Mouse (Mus musculus) monocyte, adult 5-6 weeks (primary cell): ENCODE data around the gene Thsd4. TPM values are rescaled to one million over a fixed set of nuclear protein-coding genes. Genes with fewer than 3 reads are reported as not detected.

Experiments
- ATAC-seq: fragments of 153-309, 156-312 bp; replicated peaks from 2 replicates; pipeline ENCODE4 v1.8.0; 2017; ENCODE audit warnings: mild to moderate bottlenecking; ENCODE audit not compliant: low TSS enrichment, insufficient number of reproducible peaks, severe bottlenecking, poor library complexity, low FRiP score
- total RNA-seq: library from RNA; stranded (forward); fragments of 200-1000, 200-491, 200-594 nt; gene quantifications from 3 replicates; pipeline ENCODE4 v1.2.3, GENCODE M21; 2017

The Thsd4 gene
- total RNA-seq, 1 experiment from 2014 or later, result not detected

DNA sequence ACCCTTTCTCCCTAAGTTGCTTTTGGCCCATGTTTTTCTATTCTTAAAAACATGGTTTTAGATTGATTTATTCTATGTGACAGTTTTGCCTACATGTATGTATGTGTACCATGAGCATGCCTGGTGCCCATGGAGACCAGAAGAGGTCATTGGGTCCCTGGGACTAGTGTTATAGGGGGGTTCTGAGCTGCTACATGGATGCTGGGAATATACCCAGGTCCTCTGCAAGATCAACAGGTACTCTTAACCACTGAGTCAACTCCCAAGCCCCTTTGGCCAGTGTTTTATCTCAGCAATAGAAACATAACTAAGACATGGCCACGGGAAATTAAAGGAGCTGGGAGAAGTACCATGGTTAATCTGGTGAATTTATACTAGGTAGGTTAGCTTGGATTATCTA, 371.3 kb downstream of the Thsd4 start:
- no peak for ATAC-seq

DNA sequence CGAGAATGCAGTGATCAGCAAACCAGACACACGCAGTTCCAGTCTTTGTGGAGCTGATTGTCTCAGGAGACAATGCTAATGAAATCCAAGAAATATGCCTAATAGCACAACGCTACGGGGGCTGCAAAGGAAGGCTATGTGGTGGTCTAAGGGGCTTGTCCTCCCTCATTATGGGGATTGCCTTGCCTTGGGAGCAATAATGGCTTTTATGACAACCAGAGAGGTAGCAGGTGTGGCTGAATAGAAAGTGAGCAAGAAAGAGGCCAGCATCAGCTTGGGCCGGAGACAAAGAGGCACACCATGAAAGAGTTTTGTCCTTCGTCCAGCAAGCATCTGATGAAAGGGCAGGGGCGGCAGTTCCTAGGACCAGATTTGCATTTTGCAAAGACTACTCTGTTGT, 372.9 kb downstream of the Thsd4 start:
- no peak for ATAC-seq

DNA sequence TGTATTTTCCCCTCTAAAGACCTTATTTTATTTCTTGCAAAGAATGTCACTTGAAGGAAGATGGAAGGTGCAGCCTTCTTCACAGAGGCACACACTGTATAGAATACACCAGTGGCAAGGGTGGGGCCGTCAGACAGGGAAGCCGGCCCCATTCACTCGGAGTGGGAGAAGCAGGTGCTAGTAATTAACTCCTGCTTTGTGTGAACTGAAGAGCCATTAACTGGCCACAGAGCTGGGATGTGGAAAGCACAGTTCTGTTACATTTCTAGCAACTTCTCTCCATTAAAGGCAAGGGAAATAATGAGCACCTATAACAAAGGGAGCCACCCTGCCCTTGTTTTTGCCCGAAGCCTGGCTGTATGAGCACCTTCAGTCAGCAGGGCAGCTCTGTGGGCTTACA, 374.4 kb downstream of the Thsd4 start:
- no peak for ATAC-seq

DNA sequence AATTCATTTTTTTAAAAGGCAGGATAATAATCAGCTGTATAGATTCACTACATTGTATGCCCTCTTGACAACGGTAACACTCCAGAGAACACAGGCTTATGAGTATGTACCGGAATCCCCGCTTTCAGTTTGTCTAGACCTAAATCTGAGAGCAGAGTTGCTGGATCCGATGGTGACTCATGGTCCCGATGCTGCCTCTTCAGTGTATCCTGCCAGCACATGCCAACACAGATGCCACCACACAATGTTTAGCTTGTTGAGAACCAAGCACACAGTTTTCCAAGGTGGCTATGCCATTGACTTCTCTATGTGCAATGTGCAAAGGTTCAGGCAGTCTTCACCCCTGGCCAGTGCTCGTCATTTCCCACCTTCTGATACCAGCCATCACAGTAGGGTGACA, 378.0 kb downstream of the Thsd4 start:
- no peak for ATAC-seq

DNA sequence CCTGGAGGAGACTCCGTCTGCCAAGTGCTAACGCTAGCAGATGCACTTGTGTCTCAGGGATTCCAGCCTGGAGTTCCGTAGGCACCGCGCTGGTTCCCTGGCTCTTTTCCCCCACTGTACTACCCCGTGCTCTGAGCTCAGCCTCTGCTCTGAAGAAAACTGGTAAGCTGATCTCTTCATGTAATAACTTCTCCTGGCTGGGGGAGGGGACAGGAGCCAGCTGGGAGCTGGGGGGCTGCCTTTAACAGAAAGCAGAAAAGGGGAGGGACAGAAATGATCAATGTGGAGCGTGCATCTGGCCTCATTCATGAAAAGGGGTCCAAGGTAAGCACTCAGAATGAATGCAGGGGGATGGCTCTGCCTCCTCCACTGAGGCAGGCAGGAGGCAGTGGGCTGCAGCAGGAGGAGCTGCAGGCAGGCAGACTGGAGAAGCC, 380.7 kb downstream of the Thsd4 start:
- ATAC-seq, result no peak

DNA sequence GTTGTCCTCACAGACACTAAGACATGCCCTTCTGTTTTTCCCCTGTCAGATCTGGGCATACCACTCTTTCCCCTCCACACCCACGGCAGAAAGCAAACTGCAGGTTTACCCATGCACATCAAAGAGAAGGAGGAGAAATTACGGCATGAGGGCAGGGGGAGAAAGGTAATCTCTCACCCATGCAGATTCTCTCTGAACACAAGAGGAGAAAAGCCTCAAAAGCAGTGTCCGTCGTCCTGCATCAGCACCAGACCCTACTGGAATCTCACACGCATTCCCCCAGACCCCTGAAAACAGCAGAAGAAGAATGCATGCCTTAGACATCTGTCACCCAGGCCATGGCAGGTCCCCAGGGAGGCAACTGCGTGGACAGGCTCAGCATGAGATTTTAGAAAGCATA, 381.4 kb downstream of the Thsd4 start:
- no peak for ATAC-seq

DNA sequence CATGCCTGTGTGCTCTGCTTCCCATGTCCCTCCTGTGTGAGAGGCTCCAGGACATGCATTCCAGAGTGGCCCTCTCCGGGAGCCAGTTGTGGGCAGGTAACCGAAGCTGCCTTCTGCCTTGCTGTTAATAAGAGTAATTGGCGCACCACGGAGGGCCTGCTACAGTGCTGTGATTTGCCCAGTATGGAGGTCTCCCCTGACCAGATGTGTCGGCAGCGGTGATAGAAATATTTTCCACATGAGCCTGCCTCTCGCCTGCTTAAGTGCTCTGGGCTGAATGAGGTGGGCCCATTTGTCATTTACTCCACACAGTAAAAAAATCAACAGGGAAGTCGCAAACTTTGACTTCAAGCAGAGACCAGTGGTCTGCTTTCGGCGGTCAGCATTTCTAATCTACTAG, 382.4 kb downstream of the Thsd4 start:
- no peak for ATAC-seq

DNA sequence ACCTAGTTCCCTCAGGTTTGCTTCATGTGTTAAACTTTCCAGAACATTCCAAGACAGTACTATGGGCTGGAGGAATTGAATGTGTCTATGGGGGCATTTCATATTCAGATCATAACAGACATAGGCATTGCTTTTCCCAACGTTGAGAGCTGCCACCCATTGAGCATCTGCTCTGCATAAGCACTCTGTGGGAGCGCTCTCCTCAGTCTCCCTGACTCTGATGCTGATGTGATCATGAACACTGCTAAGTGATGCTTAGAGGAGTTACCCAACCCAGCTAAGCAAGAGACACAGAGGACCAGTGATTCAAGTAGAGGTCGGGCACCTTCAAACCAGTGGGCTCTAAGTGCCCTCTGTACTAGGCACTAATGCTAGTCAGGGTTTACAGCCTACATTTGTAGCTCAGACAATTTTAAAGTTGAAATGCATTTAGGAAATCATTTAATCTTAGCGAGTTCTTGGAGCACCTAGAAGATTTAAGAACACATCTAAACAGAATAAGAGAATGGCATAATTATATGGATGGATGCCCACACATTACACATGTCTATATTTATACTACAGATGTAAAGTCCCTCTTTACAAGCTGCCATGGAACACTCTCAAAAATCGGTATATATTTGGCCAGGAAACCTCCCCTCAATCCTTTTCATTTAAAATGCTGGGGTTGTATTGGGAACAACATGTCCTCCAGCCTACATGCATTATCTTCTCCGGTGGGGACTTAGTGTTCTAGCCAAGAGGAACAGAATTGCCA, 392.4 kb downstream of the Thsd4 start:
- no peak for ATAC-seq

DNA sequence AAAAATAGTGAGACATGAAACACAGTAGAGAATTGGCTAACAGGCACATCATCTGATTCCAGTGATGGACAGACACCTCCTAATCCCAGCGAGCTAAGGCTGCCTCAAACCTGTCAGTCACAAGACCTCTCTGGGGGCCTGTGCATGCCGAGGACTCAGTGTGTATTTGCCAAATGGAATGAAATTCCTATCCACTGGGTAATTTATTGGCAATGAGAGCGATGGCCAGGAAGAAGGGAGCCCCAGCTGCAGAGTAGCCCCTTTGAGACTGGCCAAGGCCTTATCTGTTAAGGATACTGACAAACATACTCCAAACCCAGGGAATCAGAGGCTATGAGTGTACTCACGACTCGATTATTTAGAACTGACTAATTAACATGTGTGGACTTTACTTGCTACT, 394.9 kb downstream of the Thsd4 start:
- ATAC-seq, result no peak

DNA sequence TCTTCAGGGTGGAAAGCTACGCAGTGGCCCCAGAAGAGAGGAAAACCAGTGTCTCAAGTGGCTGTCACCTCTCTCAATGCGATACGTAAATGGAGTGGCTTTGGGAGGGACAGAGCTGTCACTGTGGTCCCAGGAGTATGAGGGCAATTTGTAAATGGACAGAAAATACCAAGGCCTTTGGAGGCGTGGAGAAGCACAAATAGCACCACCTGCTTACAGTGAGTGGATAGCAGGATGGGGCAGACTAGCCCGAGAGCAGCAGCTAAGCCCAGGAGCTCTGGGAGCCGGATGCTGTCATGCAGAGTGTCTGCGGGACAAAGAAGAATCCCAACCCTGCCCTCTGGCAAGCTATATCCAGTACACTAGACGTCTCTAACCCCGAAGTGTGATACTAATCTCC, 397.7 kb downstream of the Thsd4 start:
- no peak for ATAC-seq

DNA sequence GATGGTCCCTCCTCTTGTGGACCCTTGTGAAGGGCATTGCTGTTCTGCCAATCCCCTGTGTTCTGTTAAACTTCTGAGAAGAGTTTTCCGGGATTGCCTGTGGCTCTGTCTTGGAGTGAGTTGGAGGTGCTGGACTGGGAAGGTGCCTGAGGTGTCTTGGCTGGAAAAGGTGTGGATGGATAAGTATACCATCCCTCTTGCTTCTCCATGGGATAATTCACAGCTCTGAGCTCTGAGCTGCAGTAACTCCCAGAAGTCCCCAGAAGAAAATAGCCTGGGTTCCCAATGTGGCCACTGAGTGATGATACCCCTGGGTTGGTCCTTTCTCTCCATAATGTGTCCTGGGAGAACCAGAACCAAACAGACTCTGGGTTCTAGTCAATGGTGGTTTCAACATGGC, 398.8 kb downstream of the Thsd4 start:
- no peak for ATAC-seq

DNA sequence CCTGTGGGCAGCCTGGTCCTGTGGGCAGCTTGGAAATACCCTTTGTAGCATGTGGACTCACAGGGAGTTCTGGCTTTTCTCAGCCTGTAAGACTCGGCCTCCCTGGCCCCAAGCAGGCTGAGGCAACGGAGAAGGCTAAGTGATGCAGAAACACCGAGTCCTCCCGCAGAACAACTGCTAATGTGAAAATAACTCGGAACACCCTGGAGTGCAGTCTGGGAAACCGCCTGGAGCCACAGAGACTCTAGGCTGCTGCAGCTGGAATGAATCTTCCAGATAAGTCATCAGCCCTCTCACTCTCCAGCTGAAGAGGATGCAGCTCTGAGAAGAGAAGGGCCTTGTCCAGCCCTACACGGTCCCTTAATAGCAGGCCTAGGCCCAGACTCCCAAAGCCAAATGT, 402.0 kb downstream of the Thsd4 start:
- ATAC-seq, result no peak

DNA sequence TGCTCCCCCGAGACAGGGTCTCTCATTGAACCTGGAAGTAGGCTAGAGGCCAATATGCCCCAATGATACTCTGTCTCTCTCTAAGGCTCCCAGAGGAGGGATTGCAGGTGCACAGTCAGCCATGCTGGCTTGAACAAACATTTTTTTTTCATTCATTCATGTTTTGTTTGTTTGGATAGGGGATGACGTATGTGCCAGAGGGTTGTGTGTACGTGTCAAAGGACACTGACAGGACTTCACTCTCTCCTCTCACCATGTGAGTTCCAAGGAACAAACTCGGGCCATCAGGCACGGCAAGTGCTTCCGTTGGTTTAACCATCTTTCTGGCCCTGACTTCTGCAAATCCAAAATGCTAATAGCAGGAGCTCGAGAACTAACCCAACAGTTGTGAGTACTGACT, 404.0 kb downstream of the Thsd4 start:
- ATAC-seq, result no peak

DNA sequence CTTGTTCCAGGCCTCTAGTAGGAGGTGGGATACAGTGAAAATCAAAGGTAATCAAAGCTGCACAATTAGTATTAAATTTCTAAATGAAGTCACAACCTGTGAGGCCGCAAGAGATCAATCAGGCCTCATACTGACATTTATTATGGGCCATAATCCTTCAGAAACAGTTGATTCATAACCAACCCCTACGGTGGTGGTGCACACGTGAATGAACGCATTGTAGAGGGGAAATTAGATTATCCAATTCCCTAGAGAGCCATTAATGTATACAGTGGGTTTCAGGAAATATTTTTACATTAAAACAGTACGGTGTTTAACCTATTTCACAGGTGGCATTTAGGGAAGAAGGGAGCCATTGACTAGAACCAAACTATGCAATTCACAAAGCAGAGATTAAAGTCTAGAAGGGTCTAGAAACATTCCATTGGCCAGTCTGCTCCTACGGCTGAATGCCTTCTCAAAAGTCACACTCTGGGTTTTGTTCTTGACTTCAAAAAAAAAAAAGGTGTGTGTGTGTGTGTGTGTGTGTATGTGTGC, 406.1 kb downstream of the Thsd4 start:
- no peak for ATAC-seq

DNA sequence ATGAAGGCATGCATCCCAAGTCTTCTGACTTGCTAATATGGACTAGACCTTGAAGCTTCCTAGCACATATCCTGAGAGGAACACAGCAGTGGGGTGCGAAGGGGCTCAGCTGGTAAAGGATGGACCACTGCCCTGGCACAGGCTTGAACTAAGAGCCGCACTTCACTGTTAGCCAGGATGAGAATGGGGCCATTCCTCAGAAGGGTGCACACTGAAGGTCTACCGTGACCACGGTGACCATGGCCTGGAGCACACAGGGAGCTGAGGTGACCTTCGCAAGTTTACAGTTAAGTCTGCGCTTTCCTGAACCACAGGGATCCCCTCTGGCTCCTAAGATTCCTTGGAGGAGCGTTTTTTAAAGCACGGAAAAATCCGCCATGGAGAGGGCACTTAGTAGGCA, 406.5 kb downstream of the Thsd4 start:
- no peak for ATAC-seq

DNA sequence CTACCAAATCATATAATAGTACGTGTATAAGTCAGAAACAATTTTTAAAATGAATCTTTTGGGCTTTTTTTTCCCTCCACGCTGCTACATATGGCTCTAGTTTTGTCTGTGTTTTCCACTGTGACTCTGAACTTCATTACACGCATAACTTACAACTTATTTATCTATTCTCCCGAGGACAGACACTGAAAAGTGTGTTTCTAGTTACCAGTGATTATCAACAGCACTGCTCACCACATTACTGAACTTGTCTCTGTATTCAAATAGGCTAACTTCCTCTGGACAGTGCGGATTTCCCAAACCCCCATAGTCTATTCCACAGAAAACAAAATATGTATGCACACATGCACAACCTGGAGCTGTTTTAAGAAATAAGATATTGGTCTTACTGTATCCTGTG, 411.6 kb downstream of the Thsd4 start:
- no peak for ATAC-seq

DNA sequence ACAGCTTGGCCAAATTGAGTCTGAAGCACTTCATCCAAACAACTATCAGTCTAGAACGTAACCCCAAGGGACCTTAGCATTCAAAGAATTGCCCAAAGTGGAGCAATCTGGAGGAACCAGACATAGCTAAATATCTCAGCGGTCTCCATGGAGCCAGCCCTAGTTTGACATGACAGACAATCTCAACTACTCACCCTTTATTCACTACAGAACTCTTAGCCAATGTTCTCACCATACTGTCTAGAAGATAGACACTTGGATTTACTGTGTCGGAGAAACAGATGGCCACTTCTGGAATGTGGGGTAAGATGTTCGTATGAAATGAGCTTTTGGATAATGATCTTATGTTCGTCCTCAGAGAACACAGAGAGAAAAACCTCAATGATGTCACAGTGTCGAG, 415.2 kb downstream of the Thsd4 start:
- no peak for ATAC-seq

DNA sequence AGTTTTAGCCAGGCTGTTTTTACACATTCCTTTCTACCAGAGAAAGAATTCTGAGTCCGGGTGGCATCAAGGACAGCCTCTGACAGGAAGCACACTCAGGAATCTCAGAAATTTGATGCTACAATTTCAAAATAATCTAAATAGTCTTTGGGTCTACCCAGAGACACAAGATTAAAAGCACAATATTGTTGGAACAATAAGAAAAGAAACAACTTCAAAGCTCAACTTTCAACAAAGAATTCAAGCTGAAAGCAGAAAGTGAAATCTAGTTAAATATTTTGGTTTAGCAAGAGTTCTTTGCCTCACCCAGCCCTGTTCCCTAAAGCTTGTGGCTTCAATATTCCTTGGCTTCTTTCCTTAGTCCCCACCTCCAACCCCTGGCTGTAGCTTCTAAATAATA, 415.7 kb downstream of the Thsd4 start:
- no peak for ATAC-seq

DNA sequence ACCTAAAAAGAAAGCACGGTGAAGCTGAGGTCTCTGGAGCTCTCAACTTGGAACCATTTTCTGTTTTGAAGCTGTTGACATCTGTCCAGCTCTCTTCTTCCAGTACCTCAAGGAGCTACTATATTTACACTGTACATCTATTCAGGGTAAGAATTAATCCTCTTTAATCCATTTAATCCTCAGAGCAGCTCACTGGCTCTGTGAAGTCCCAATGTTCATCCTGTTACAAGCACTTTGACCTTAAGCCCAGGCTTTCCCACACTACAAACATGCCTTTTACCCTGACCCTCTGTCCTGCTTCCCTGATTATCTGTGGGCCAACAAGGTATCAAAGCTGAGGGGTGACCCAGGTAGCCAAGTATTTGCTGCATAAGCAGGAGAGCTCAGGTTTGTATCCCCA, 427.6 kb downstream of the Thsd4 start:
- no peak for ATAC-seq

DNA sequence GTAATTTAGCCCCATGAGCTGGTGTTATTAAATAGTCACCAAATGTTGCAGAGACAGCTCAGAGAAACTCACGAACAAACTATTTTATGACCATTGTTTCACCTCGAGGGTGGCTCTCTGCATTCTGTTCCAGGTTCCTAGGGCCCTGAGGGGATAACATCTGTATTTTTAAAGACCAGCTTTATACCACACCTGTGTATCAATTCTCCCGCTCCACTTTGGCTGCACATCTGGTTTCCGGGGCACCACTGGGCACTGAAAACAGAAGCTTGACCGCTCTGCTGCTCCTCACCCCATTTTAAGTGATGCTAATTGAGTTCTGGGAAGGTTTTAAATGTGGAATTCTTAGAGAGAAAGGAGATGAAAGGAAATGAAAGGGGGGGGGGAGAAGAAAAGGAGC, 429.4 kb downstream of the Thsd4 start:
- no peak for ATAC-seq

DNA sequence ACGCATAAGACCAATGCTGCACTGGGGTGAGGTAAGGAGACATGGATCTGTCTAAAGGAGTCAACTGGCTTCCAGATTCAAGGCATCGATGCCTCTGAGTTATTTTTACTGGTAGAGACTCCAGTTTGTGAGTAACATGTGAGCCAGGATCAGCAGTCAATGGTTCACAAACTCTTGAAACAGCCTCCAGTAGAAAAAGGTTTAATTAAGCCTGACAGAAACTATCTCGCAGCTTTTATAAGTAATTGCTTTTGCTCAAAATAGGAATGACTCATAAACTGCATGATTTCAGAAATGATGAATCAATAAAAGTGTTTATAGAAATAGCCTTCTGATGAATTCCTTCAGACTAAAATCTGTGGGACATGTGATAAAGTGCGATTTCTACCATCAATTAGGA, 432.4 kb downstream of the Thsd4 start:
- ATAC-seq, result no peak
